Mouse (Mus musculus) intestine, postnatal 0 days (tissue): ENCODE measurements at regions not wholly inside any gene's neighbourhood (a gene's known extent, or its start where the extent isn't known, plus 50 kb on each side); places are given as distances from the start of the nearest gene placed in this dataset.

Experiments used
- ATAC-seq: fragments of 200-750 bp; cut with Nextera tagmentation; 2 replicates; pipeline ENCODE4 v1.8.0; 2017; ENCODE audit warnings: mild to moderate bottlenecking, moderate TSS enrichment, moderate library complexity
- H3K27ac ChIP-seq: fragments of 300-500 bp; sonication (generic); 2 replicates; pipeline ENCODE4 v1.5.1; 2014; ENCODE audit warnings: mild to moderate bottlenecking, low read depth, low read length, moderate library complexity
- H3K27me3 ChIP-seq: fragments of 300-500 bp; sonication (generic); replicated peaks from 2 replicates; pipeline ENCODE4 v1.6.1; 2014; ENCODE audit warnings: low read length, mixed read lengths; ENCODE audit not compliant: control insufficient read depth, insufficient read depth
- H3K36me3 ChIP-seq: fragments of 300-500 bp; sonication (generic); 2 replicates; pipeline ENCODE4 v1.6.1; 2014; ENCODE audit warnings: mild to moderate bottlenecking, moderate library complexity; ENCODE audit not compliant: control insufficient read depth, insufficient read depth
- H3K4me1 ChIP-seq: fragments of 300-500 bp; sonication (generic); replicated peaks from 2 replicates; pipeline ENCODE4 v1.6.1; 2014; ENCODE audit warnings: antibody characterized with exemption, low read length, mixed read lengths; ENCODE audit not compliant: control insufficient read depth, insufficient read depth
- H3K4me2 ChIP-seq: fragments of 300-500 bp; sonication (generic); replicated peaks from 2 replicates; pipeline ENCODE4 v1.6.1; 2014; ENCODE audit warnings: low read depth, mild to moderate bottlenecking, moderate library complexity
- H3K4me3 ChIP-seq: fragments of 300-500 bp; sonication (generic); 2 replicates; pipeline ENCODE4 v1.5.1; 2014; ENCODE audit warnings: low read depth, low read length
- H3K9ac ChIP-seq: fragments of 300-500 bp; sonication (generic); 2 replicates; pipeline ENCODE4 v1.6.1; 2014; ENCODE audit warnings: mild to moderate bottlenecking, low read depth, low read length
- H3K9me3 ChIP-seq: fragments of 300-500 bp; sonication (generic); 2 replicates; pipeline ENCODE4 v1.6.1; 2016; ENCODE audit warnings: mixed run types; ENCODE audit not compliant: control insufficient read depth
- CTCF ChIP-seq: sonication (generic); IDR thresholded peaks from 2 replicates; pipeline ENCODE4 v1.5.1; 2016; ENCODE audit warnings: low read depth, mild to moderate bottlenecking, control low read depth, antibody characterized with exemption, moderate library complexity
- WGBS: fragments of 180-500 bp; shearing (Covaris S2); extraction: QIAGEN DNeasy Blood & Tissue Kit; methylation state at CpG from one replicate; pipeline ENCODE4 v1.1.7; 2014; 5-methylcytosine and 5-hydroxymethylcytosine counted together

- Histone ChIP-seq H3K27ac (no peak overlapping the region), H3K27me3 (no peaks in the 10 kb centered on the region), H3K4me1 (no peaks in the 10 kb centered on the region), H3K36me3 (no peaks in the 10 kb centered on the region), H3K9me3 (no peaks in the 10 kb centered on the region), H3K9ac (no peak overlapping the region), H3K4me3 (no peak overlapping the region), H3K4me2 (no peak overlapping the region)
- 71% methylated on average over 4 of the region's 4 CpGs for WGBS
- no peak for TF ChIP-seq CTCF
- no peak for ATAC-seq
These were observed 57.4 kb upstream of the Bank1 start for GRCm38 (mm10) chr3:136383282-136383681.

GRCm38 (mm10) chr3:136380644-136381043, 54.8 kb upstream of the Bank1 start:
- Histone ChIP-seq H3K9me3 (no peaks in the 10 kb centered on the region), H3K27ac (no peak overlapping the region), H3K4me3 (no peak overlapping the region), H3K36me3 (no peaks in the 10 kb centered on the region), H3K4me2 (no peak overlapping the region), H3K27me3 (no peaks in the 10 kb centered on the region), H3K4me1 (no peaks in the 10 kb centered on the region), H3K9ac (no peak overlapping the region)
- TF ChIP-seq CTCF = no peak
- ATAC-seq = no peak
- WGBS = 52% methylated on average over 7 of the region's 7 CpGs

- Histone ChIP-seq H3K9ac (no peak overlapping the region), H3K4me3 (no peak overlapping the region), H3K4me1 (no peaks in the 10 kb centered on the region), H3K36me3 (no peaks in the 10 kb centered on the region), H3K27me3 (no peaks in the 10 kb centered on the region), H3K27ac (no peak overlapping the region), H3K4me2 (no peak overlapping the region), H3K9me3 (no peaks in the 10 kb centered on the region)
- TF ChIP-seq CTCF = no peak
- ATAC-seq = no peak
- WGBS = 85% methylated on average over 6 of the region's 6 CpGs
These were observed 54.0 kb upstream of the Bank1 start for GRCm38 (mm10) chr3:136379741-136380398.

- 65% methylated on average over 4 of the region's 4 CpGs for WGBS
- Histone ChIP-seq H3K4me2 (no peak overlapping the region), H3K27ac (no peak overlapping the region), H3K9ac (no peak overlapping the region), H3K36me3 (no peaks in the 10 kb centered on the region), H3K4me1 (no peaks in the 10 kb centered on the region), H3K9me3 (no peaks in the 10 kb centered on the region), H3K4me3 (no peak overlapping the region), H3K27me3 (no peaks in the 10 kb centered on the region)
- TF ChIP-seq CTCF = no peak
- ATAC-seq = no peak
These were observed 51.0 kb upstream of the Bank1 start for GRCm38 (mm10) chr3:136376893-136377292.
